ENCODE assay signal across 16 mouse cellular contexts in genomic region chr8:80263468-80263945, GRCm38 (mm10).
A peak's percentile ranks its signal among the peaks of the same experiment; 100 is the strongest.
DNase-seq lines count a peak whose midpoint lies in the region; ATAC-seq lines count a peak whose summit lies in the region.
"Had no signal": no experiment of that assay in that cellular context is flagged by ENCODE, and none has a peak within 500 bp of the region (broad histone marks: within the 10 kb centered on the region; RNA-seq: fewer than 3 reads in every experiment).

No protein-coding gene starts in this region.

- no peak overlapping the region for H3K4me2 ChIP-seq in hindbrain, embryonic 12.5 days (replicated peaks)
- H3K4me2 ChIP-seq in hindbrain, embryonic 11.5 days (replicated peaks; ENCODE audit: low read depth, low read length), result no peak overlapping the region
- no peak overlapping the region for H3K4me2 ChIP-seq in intestine, embryonic 15.5 days (replicated peaks)
- H3K4me2 ChIP-seq: embryonic facial prominence, embryonic 12.5 days; heart, embryonic 12.5 days; liver, embryonic 12.5 days; midbrain, embryonic 12.5 days had no signal

- no peaks in the 10 kb centered on the region; the same call in 1 of the 2 replicates for H3K27me3 ChIP-seq in hindbrain, embryonic 12.5 days
- H3K27me3 ChIP-seq in hindbrain, embryonic 11.5 days (ENCODE audit: control insufficient read depth, insufficient read depth, low read length), result no peaks in the 10 kb centered on the region
- H3K27me3 ChIP-seq in intestine, embryonic 15.5 days (replicated peaks), result no peaks in the 10 kb centered on the region
- H3K27me3 ChIP-seq: embryonic facial prominence, embryonic 12.5 days; heart, embryonic 12.5 days; liver, embryonic 12.5 days; midbrain, embryonic 12.5 days had no signal

- no peak overlapping the region for H3K9ac ChIP-seq in hindbrain, embryonic 12.5 days
- no peak overlapping the region for H3K9ac ChIP-seq in hindbrain, embryonic 11.5 days (ENCODE audit: low read depth, low read length)
- no peak overlapping the region for H3K9ac ChIP-seq in intestine, embryonic 15.5 days
- H3K9ac ChIP-seq: embryonic facial prominence, embryonic 12.5 days; heart, embryonic 12.5 days; liver, embryonic 12.5 days; midbrain, embryonic 12.5 days had no signal

- WGBS in hindbrain, embryonic 12.5 days, result 44% methylated on average over 11 of the region's 11 CpGs
- WGBS in hindbrain, embryonic 11.5 days, result 56% methylated on average over 11 of the region's 11 CpGs
- 41% methylated on average over 11 of the region's 11 CpGs for WGBS in intestine, embryonic 15.5 days

- no peak for DNase-seq in hindbrain, embryonic 11.5 days (ENCODE audit: low spot score)
- peak; percentile 5 for DNase-seq in ZHBTc4 (ENCODE audit: low read depth, low spot score)
- peak; percentile 82 for DNase-seq in gonadal fat pad, adult 2 months (ENCODE audit: low read depth)
- no peak for DNase-seq in frontal cortex, adult 2 months (ENCODE audit: extremely low spot score in 1 of 2, low spot score in 1 of 2)
- DNase-seq in layer of hippocampus, postnatal 25 days (ENCODE audit: extremely low spot score in 1 of 2, low spot score in 1 of 2), result no peak
- DNase-seq: adrenal gland, adult 2 months; kidney, adult 2 months; layer of hippocampus, adult 9-11 months; thymus, adult 18-20 months had no signal

- ATAC-seq in hindbrain, embryonic 12.5 days (ENCODE audit: low FRiP score), result 0 out of 2 replicates have a peak, but pooled peaks have one; percentile 52
- no peak for ATAC-seq in hindbrain, embryonic 11.5 days (ENCODE audit: low FRiP score)
- ATAC-seq in megakaryocyte, adult 5-6 weeks (ENCODE audit: poor library complexity, severe bottlenecking), result peak; percentile 34
- ATAC-seq in intestine, embryonic 15.5 days, result no peak
- ATAC-seq: liver, embryonic 12.5 days had no signal

- no peaks in the 10 kb centered on the region for H3K36me3 ChIP-seq in hindbrain, embryonic 12.5 days
- H3K36me3 ChIP-seq in hindbrain, embryonic 11.5 days (ENCODE audit: control insufficient read depth, insufficient read depth, low read length), result no peaks in the 10 kb centered on the region
- H3K36me3 ChIP-seq in intestine, embryonic 15.5 days, result no peaks in the 10 kb centered on the region
- H3K36me3 ChIP-seq: embryonic facial prominence, embryonic 12.5 days; heart, embryonic 12.5 days; liver, embryonic 12.5 days; midbrain, embryonic 12.5 days had no signal

- no peaks in the 10 kb centered on the region for H3K9me3 ChIP-seq in hindbrain, embryonic 12.5 days (replicated peaks)
- H3K9me3 ChIP-seq in hindbrain, embryonic 11.5 days (ENCODE audit: control insufficient read depth, low read length), result no peaks in the 10 kb centered on the region
- no peaks in the 10 kb centered on the region for H3K9me3 ChIP-seq in intestine, embryonic 15.5 days
- H3K9me3 ChIP-seq: embryonic facial prominence, embryonic 12.5 days; heart, embryonic 12.5 days; liver, embryonic 12.5 days; midbrain, embryonic 12.5 days had no signal

- H3K4me1 ChIP-seq in hindbrain, embryonic 12.5 days, result no peaks in the 10 kb centered on the region
- no peaks in the 10 kb centered on the region for H3K4me1 ChIP-seq in hindbrain, embryonic 11.5 days (replicated peaks; ENCODE audit: control insufficient read depth, insufficient read depth, low read length)
- no peaks in the 10 kb centered on the region for H3K4me1 ChIP-seq in intestine, embryonic 15.5 days (replicated peaks)
- H3K4me1 ChIP-seq: embryonic facial prominence, embryonic 12.5 days; heart, embryonic 12.5 days; liver, embryonic 12.5 days; midbrain, embryonic 12.5 days had no signal

- no peak overlapping the region for H3K27ac ChIP-seq in hindbrain, embryonic 12.5 days
- H3K27ac ChIP-seq in hindbrain, embryonic 11.5 days (ENCODE audit: low read depth, low read length), result no peak overlapping the region
- H3K27ac ChIP-seq in intestine, embryonic 15.5 days, result no peak overlapping the region
- H3K27ac ChIP-seq: embryonic facial prominence, embryonic 12.5 days; liver, embryonic 12.5 days; midbrain, embryonic 12.5 days had no signal

- no peak overlapping the region for H3K4me3 ChIP-seq in hindbrain, embryonic 12.5 days
- no peak overlapping the region for H3K4me3 ChIP-seq in hindbrain, embryonic 11.5 days (ENCODE audit: low read depth, low read length)
- no peak overlapping the region for H3K4me3 ChIP-seq in intestine, embryonic 15.5 days (replicated peaks)
- H3K4me3 ChIP-seq: embryonic facial prominence, embryonic 12.5 days; heart, embryonic 12.5 days; liver, embryonic 12.5 days; midbrain, embryonic 12.5 days had no signal

Comparison
In these comparisons a context has a peak if more than half of its experiments do, and no peak if none do; other contexts are left out.
1. ATAC-seq: peak in hindbrain, embryonic 12.5 days (single experiment) and megakaryocyte, adult 5-6 weeks (single experiment); none in hindbrain, embryonic 11.5 days (single experiment) and intestine, embryonic 15.5 days (single experiment).
2. DNase-seq: peak in ZHBTc4 (single experiment) and gonadal fat pad, adult 2 months (single experiment); none in hindbrain, embryonic 11.5 days (single experiment), frontal cortex, adult 2 months (0 of 2) and layer of hippocampus, postnatal 25 days (0 of 2).